Mouse (Mus musculus) bone marrow macrophage, adult 2 months (primary cell): ENCODE measurements around the gene Nav2. TPM values are rescaled to one million over a fixed set of nuclear protein-coding genes. Genes with fewer than 3 reads are reported as not detected.

Experiments
- H3K27ac ChIP-seq: 2 replicates; pipeline ENCODE4 v1.5.1; 2012; ENCODE audit warnings: low read depth, low read length; ENCODE audit not compliant: insufficient read depth
- H3K4me1 ChIP-seq: 2 replicates; pipeline ENCODE4 v1.6.1; 2012; ENCODE audit warnings: low read length; ENCODE audit not compliant: control insufficient read depth, insufficient read depth
- H3K4me3 ChIP-seq: 2 replicates; pipeline ENCODE4 v1.5.1; 2012; ENCODE audit warnings: mild to moderate bottlenecking, low read length, moderate library complexity; ENCODE audit not compliant: insufficient read depth
- CTCF ChIP-seq: IDR thresholded peaks from 2 replicates; pipeline ENCODE4 v1.5.1; 2012; ENCODE audit warnings: low read depth, mild to moderate bottlenecking, low read length, moderate library complexity
- POLR2A ChIP-seq: IDR thresholded peaks from 2 replicates; pipeline ENCODE4 v1.6.1; 2012; ENCODE audit warnings: mild to moderate bottlenecking, low read depth, low read length, borderline replicate concordance
- polyA plus RNA-seq: library from polyadenylated mRNA; stranded (reverse); fragments of >200 nt; gene quantifications from 2 replicates; pipeline ENCODE4 v1.2.4, GENCODE M21; 2012; ENCODE audit not compliant: missing spikeins, insufficient read depth, insufficient read length

Gene Nav2
- polyA plus RNA-seq, 1 experiment, result 22.2 TPM

DNA sequence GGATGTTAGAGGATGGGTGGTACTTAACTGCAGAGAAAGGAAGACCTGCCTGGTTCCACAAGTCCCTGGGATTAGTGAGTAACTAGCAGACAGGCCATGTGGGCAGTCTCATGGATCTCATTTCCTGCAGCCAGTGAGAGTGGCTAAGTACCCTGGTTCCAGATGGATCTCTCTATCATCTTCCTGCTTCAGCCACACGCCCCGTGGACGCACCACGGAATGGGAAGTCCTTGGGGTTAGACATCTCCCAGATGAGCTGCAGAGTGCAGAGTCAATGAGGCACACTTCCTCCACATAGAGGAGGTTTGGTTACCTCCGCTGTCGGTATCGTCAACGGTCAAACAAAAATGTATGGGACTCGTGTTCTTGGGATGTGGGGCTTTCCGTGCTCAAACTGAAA lies 15.1 kb downstream of the Nav2 start:
- no peak for TF ChIP-seq CTCF
- TF ChIP-seq POLR2A, result no peak
- H3K4me1 ChIP-seq, result no peaks in the 10 kb centered on the region
- no peak overlapping the region for H3K4me3 ChIP-seq
- no peak overlapping the region for H3K27ac ChIP-seq

DNA sequence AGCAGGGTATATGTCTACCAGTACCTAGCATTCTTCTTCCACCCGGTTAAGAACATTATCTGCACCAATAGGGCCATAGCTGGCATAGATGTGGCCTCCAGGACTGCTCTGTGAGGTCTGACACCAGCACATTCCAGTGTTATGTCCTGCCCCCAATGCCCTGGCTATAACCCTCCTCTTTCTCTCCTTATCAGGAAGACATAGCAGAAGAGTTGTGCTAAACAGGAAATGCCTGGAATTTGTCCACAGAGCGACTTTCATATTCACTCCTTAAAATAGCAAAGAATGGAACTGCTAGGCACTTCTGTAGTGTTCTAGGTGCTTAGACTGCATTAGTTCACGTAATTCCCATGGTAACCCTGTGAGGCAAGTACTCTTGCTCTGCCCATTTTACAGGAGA lies 16.7 kb downstream of the Nav2 start:
- TF ChIP-seq CTCF (no peak), POLR2A (no peak)
- Histone ChIP-seq H3K4me1 (no peaks in the 10 kb centered on the region), H3K27ac (no peak overlapping the region), H3K4me3 (no peak overlapping the region)

DNA sequence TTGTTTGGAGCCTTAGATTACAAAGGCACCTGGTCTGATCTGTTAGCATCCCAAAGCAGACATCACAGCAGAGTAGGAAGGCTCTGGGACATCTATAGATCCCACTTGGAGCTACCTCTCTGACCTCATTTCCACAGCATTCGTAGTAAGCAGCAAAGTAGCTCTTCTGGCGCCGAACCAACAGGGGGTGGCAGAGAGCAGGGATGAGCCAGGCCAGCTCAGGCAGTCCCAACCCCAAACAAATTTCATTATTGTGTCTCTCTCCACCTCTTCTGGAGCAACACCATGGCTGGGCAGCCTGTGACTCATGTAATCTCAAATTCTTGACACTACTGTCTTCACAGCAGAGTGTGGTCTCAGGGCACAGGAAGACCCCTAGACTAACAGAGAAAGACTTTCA lies 19.8 kb downstream of the Nav2 start:
- Histone ChIP-seq H3K4me3 (no peak overlapping the region), H3K27ac (no peak overlapping the region), H3K4me1 (no peaks in the 10 kb centered on the region)
- TF ChIP-seq POLR2A (no peak), CTCF (peak; percentile 78)

DNA sequence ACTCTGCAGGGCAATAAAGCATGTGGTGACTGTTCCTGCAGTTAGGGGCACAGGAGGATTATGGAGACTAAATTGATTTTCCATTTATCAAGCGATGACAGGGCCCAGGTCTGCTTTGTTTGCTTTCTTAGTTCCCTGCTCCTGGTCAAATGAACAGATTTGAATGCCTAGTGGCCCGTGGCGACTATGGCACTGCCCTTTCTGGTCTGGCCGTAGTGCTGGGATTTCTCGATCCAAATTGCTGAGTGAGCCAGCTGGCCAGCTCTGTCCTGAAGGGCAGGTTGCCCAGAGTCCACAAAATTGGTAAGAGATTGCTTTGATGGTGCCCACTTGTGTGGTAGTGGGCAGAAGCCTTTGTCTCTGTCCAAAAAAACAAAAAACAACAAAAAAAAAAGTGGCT lies 21.9 kb downstream of the Nav2 start:
- no peak for TF ChIP-seq POLR2A
- TF ChIP-seq CTCF, result no peak
- no peak overlapping the region for H3K4me3 ChIP-seq
- H3K4me1 ChIP-seq, result no peaks in the 10 kb centered on the region
- H3K27ac ChIP-seq, result no peak overlapping the region

DNA sequence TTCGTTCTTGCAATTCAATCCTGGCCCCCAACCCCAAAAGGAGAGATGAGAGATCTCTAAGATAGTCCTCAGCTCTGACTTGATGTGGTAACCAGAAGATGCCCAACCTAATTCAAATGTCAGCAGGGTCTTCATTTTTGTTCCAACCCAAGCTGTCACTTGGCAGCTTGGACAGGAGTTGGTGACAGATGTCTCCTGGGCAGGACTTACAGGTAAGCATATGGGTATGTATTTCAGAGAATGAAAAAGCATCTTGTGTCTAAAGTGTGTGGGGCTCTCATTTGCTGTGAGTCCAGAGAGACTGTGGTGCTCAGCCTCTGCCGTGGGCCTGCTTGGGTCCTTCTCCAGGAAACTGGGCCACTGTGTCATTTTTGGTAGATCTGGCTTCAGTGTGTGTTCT lies 23.6 kb downstream of the Nav2 start:
- Histone ChIP-seq H3K4me1 (no peaks in the 10 kb centered on the region), H3K4me3 (no peak overlapping the region), H3K27ac (no peak overlapping the region)
- TF ChIP-seq POLR2A (no peak), CTCF (no peak)

DNA sequence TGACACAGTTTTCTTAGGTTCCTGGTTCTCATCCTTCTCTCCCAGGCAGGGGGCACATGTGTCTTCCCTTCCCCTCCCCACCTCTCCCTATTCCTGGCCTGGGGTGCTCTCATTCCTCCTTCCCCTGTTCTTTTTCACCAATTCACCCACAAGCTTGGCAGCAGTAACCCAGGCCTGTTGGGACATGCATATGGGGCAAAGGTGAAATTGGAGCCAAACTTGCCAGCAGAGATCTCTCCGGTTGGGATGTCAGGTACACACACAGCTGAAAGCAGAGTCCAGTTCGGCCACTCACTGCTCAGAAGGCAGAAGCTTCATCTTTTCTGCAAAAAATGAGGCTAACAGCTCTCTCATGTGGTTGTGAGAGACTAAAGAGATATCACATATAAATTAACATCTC lies 26.3 kb downstream of the Nav2 start:
- H3K4me1 ChIP-seq, result peaks cover 6% of the 10 kb centered on the region
- TF ChIP-seq CTCF (no peak), POLR2A (no peak)
- H3K27ac ChIP-seq, result no peak overlapping the region
- H3K4me3 ChIP-seq, result no peak overlapping the region

DNA sequence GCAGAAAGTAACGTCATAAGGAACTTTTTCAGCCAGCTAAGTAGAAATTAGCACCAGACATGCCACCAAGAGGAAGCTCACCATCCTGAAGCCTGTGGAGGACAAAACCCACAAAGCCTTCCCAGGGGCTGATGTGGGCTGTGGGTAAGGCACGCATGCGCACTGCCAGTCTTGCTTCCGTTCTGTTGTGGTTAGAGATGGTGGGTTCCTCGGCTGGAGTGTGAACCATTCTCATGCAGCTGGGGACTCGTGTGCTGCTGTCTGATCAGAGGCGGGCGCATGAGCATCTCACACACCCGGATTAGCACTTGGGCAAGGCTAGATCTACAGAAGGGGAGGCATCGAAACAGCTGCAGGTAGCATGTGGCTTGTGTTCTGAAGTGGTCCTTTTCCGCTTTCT lies 29.0 kb downstream of the Nav2 start:
- TF ChIP-seq POLR2A (no peak), CTCF (no peak)

DNA sequence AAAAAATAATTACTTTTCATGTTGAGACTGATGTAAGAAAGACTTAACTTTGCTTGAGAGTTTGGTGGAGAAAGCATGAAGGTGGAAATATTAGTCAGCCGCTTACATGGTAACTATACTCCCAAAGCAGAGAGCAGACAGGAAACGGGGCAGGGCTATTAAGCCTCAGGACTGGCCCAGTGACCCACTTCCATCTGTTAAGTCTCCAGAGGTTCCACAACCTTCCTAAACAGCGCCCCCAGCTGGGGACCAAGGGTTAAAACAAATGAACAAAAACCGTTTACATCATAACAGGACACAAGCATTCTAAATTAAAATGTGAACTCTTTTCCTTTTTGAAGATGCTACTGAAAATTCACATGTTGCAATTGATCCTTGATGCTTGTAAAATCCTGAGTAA lies 29.7 kb downstream of the Nav2 start:
- Histone ChIP-seq H3K4me3 (no peak overlapping the region), H3K27ac (no peak overlapping the region), H3K4me1 (peaks cover 6% of the 10 kb centered on the region)
- peak; percentile 69 for TF ChIP-seq CTCF
- TF ChIP-seq POLR2A, result no peak

More for the DNA sequence above, 29.0 kb downstream of the Nav2 start:
- Histone ChIP-seq H3K4me3 (peak overlapping the region; percentile 33), H3K27ac (no peak overlapping the region), H3K4me1 (peaks cover 6% of the 10 kb centered on the region)

DNA sequence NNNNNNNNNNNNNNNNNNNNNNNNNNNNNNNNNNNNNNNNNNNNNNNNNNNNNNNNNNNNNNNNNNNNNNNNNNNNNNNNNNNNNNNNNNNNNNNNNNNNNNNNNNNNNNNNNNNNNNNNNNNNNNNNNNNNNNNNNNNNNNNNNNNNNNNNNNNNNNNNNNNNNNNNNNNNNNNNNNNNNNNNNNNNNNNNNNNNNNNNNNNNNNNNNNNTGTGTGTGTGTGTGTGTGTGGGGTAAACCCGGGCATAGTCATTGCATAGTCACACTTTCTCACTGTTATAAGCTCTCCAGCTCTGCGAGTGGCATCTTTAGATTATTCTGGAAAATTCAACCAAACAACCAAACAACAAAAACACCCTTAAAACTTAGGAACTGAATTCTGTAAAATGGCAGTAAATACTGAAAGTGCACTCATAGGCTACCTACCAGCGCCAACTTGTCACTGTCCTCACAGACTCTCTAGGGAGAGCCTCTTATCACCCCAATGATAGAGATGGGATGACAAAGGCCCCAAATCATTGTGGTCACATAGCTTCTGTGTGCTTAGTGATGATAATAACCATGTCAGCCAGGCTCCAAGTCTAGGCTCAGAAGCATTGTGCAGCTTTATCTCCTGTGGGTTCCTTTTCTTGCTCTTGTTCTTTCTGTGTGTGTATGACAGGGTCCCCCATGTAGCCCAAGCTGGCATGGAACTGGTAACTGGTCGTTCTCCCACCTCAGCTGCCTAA lies 40.0 kb downstream of the Nav2 start:
- H3K4me1 ChIP-seq, result no peaks in the 10 kb centered on the region
- no peak overlapping the region for H3K27ac ChIP-seq
- no peak overlapping the region for H3K4me3 ChIP-seq
- no peak for TF ChIP-seq POLR2A
- TF ChIP-seq CTCF, result no peak

DNA sequence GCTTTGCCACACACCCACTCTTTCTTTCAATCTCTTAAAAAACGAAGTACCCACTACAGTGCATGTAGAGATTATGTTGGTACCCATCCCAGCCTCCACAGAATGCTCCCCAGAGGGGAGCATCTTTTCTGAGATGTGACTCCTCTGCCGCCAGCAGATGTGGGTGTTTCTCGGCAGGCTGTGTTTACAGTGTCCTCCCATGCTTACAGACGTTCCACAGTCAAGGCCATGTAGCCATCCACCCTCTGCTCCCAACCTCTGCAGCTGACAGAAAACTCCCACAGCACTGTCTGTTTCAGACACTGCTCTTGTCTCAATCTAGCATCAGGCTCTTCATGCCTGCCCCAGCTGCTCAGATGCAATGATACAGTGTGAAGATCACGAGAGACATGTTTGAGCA lies 46.0 kb downstream of the Nav2 start:
- no peak overlapping the region for H3K27ac ChIP-seq
- TF ChIP-seq CTCF (no peak), POLR2A (no peak)
- no peaks in the 10 kb centered on the region for H3K4me1 ChIP-seq
- no peak overlapping the region for H3K4me3 ChIP-seq
